Mouse (Mus musculus) liver, embryonic 13.5 days (tissue): ENCODE results near the gene Igdcc4. TPM values are rescaled to one million over a fixed set of nuclear protein-coding genes. Genes with fewer than 3 reads are reported as not detected.
A peak's percentile ranks its signal among the peaks of the same experiment; 100 is the strongest.

Experiments used
- ATAC-seq: fragments of 200-750 bp; cut with Nextera tagmentation; 2 replicates; pipeline ENCODE4 v1.8.0; 2017; ENCODE audit warnings: low read depth, mild to moderate bottlenecking, moderate number of reproducible peaks, moderate library complexity
- DNase-seq: peaks from one replicate; pipeline ENCODE4 v3.0.0; 2022
- H3K27ac ChIP-seq: fragments of 300-500 bp; sonication (generic); 2 replicates; pipeline ENCODE4 v1.5.1; 2015; ENCODE audit warnings: moderate library complexity, mild to moderate bottlenecking, inconsistent platforms
- H3K27me3 ChIP-seq: fragments of 300-500 bp; sonication (generic); 2 replicates; pipeline ENCODE4 v1.6.1; 2015; ENCODE audit warnings: mild to moderate bottlenecking, inconsistent platforms
- H3K36me3 ChIP-seq: fragments of 300-500 bp; sonication (generic); 2 replicates; pipeline ENCODE4 v1.6.1; 2015; ENCODE audit warnings: mild to moderate bottlenecking, inconsistent platforms
- H3K4me1 ChIP-seq: fragments of 300-500 bp; sonication (generic); replicated peaks from 2 replicates; pipeline ENCODE4 v1.6.1; 2015; ENCODE audit warnings: inconsistent platforms
- H3K4me2 ChIP-seq: fragments of 300-500 bp; sonication (generic); 2 replicates; pipeline ENCODE4 v1.6.1; 2015; ENCODE audit warnings: inconsistent platforms, mild to moderate bottlenecking, moderate library complexity
- H3K4me3 ChIP-seq: fragments of 300-500 bp; sonication (generic); replicated peaks from 2 replicates; pipeline ENCODE4 v1.5.1; 2015; ENCODE audit warnings: mild to moderate bottlenecking, inconsistent platforms
- H3K9ac ChIP-seq: fragments of 300-500 bp; sonication (generic); 2 replicates; pipeline ENCODE4 v1.6.1; 2015; ENCODE audit warnings: mild to moderate bottlenecking, inconsistent platforms
- H3K9me3 ChIP-seq: fragments of 300-500 bp; sonication (generic); replicated peaks from 2 replicates; pipeline ENCODE4 v1.6.1; 2016; ENCODE audit warnings: inconsistent platforms
- WGBS: fragments of 180-500 bp; shearing (Covaris S2); methylation state at CpG from one replicate; pipeline ENCODE4 v1.1.7; 2015; ENCODE audit not compliant: insufficient replicate concordance; 5-methylcytosine and 5-hydroxymethylcytosine counted together
- polyA plus RNA-seq: library from polyadenylated mRNA; unstranded; fragments of >200 nt; fragmentation: Nextera tagmentation; extraction: Ambion mirVana; gene quantifications from 2 replicates; pipeline ENCODE4 v1.2.1, GENCODE M21; 2015

The Igdcc4 gene
- polyA plus RNA-seq, 1 experiment from 2014 or later, result 3.8 TPM

DNA sequence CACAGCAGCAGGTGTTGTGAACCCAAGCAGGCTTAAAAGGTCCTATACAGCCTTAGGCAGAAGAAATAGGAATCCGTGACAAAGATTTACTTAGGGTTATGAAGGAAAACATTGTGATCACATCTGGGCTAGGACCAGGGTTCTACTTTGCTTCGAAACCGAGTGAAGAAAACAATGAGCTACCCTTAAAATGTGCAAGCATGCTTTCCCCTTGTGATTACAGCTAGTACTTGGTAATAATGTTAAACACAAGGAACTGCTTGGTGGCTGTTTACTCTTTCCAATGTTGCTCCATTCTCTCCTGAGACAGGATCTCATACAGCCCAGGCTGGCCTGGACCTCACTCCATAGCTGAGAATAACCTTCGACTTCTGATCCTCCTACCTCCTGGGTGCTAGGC, 59.9 kb downstream of the Igdcc4 start:
- ATAC-seq, result no peak
- H3K9me3 ChIP-seq, result no peaks in the 10 kb centered on the region
- H3K4me1 ChIP-seq, result peaks cover 3% of the 10 kb centered on the region; the same call in 1 of the 2 replicates
- no peak for DNase-seq
- H3K27me3 ChIP-seq, result peaks cover 95% of the 10 kb centered on the region
- 46% methylated on average over 4 of the region's 4 CpGs for WGBS
- no peaks in the 10 kb centered on the region for H3K36me3 ChIP-seq
- no peak overlapping the region for H3K27ac ChIP-seq
- H3K9ac ChIP-seq, result no peak overlapping the region
- H3K4me2 ChIP-seq, result no peak overlapping the region
- no peak overlapping the region for H3K4me3 ChIP-seq

- Histone ChIP-seq H3K9me3 (no peaks in the 10 kb centered on the region), H3K4me2 (no peak overlapping the region), H3K27me3 (peaks cover 89% of the 10 kb centered on the region), H3K36me3 (no peaks in the 10 kb centered on the region), H3K4me1 (peaks cover 3% of the 10 kb centered on the region; the same call in 1 of the 2 replicates), H3K27ac (no peak overlapping the region), H3K4me3 (no peak overlapping the region), H3K9ac (no peak overlapping the region)
- WGBS, result 16% methylated on average over 8 of the region's 8 CpGs
- ATAC-seq (no peak), DNase-seq (no peak)
Observed at GRCm38 (mm10) chr9:65161881-65162280, 60.6 kb downstream of the Igdcc4 start.

- Histone ChIP-seq H3K27ac (no peak overlapping the region), H3K4me3 (peak overlapping the region; percentile 39), H3K27me3 (peaks cover 81% of the 10 kb centered on the region), H3K4me2 (peak overlapping the region; percentile 51), H3K36me3 (no peaks in the 10 kb centered on the region), H3K9ac (no peak overlapping the region), H3K9me3 (no peaks in the 10 kb centered on the region), H3K4me1 (peaks cover 3% of the 10 kb centered on the region; the same call in 1 of the 2 replicates)
- ATAC-seq (no peak), DNase-seq (no peak)
- 2% methylated on average over 56 of the region's 69 CpGs for WGBS
Observed at GRCm38 (mm10) chr9:65162711-65163639, 61.7 kb downstream of the Igdcc4 start.

DNA sequence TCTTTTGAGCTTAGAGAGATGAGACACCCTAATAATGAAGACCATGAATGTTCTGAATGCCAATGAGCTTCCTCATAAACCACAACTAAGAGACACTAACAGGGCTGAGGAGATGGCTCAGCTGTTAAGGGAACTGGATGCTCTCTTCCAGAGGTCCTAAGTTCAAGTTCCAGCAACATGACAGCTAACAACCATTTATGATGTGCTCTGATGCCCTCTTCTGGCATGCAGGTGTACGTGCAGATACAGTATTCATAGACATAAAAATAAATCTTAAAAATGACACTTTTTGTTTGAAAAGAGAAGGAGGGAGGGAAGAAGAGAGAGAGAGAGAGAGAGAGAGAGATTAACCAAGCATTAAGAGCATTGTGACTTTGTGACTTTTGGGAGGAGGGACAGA, 63.6 kb downstream of the Igdcc4 start:
- no peaks in the 10 kb centered on the region for H3K36me3 ChIP-seq
- no peak overlapping the region for H3K9ac ChIP-seq
- no peak overlapping the region for H3K27ac ChIP-seq
- no peak overlapping the region for H3K4me3 ChIP-seq
- peaks cover 3% of the 10 kb centered on the region; the same call in 1 of the 2 replicates for H3K4me1 ChIP-seq
- no peak for ATAC-seq
- WGBS, result 12% methylated on average over 1 of the region's 1 CpGs
- no peak for DNase-seq
- H3K9me3 ChIP-seq, result no peaks in the 10 kb centered on the region
- H3K4me2 ChIP-seq, result no peak overlapping the region
- peaks cover 73% of the 10 kb centered on the region for H3K27me3 ChIP-seq

- H3K27ac ChIP-seq, result no peak overlapping the region
Observed at GRCm38 (mm10) chr9:65166386-65166785, 65.1 kb downstream of the Igdcc4 start.

GRCm38 (mm10) chr9:65168534-65168933, 67.2 kb downstream of the Igdcc4 start:
- H3K27ac ChIP-seq, result no peak overlapping the region
- H3K27me3 ChIP-seq, result peaks cover 44% of the 10 kb centered on the region
- WGBS, result 39% methylated on average over 6 of the region's 6 CpGs
- no peaks in the 10 kb centered on the region for H3K9me3 ChIP-seq
- DNase-seq (no peak), ATAC-seq (no peak)
- no peaks in the 10 kb centered on the region for H3K4me1 ChIP-seq
- H3K36me3 ChIP-seq, result no peaks in the 10 kb centered on the region
- H3K9ac ChIP-seq, result no peak overlapping the region
- no peak overlapping the region for H3K4me3 ChIP-seq
- no peak overlapping the region for H3K4me2 ChIP-seq

More at GRCm38 (mm10) chr9:65166386-65166785, 65.1 kb downstream of the Igdcc4 start:
- Histone ChIP-seq H3K27me3 (peaks cover 58% of the 10 kb centered on the region), H3K4me2 (no peak overlapping the region), H3K4me3 (no peak overlapping the region), H3K36me3 (no peaks in the 10 kb centered on the region), H3K9me3 (no peaks in the 10 kb centered on the region), H3K4me1 (peaks cover 3% of the 10 kb centered on the region; the same call in 1 of the 2 replicates), H3K9ac (no peak overlapping the region)
- WGBS, result 54% methylated on average over 9 of the region's 9 CpGs
- no peak for ATAC-seq
- no peak for DNase-seq

DNA sequence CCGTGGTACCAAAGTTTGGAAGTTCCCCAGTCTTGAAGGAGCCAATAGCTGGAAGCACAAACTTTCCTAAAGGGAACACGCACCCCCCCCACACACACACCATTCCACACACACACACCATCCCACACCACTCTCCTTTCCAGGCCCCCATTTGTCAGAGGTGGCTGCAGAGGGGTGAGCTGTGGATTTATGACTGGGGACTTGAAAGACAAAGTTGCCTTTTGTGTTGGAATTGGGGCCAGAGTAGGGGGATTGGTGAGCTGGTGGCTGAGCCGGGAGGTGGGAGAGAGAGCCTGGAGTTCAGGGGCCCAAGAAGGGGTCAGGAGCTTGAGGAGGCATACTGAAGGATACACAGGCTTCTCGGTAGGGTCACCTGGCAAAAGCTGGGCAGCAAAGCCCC, 67.7 kb downstream of the Igdcc4 start:
- H3K9ac ChIP-seq, result no peak overlapping the region
- no peaks in the 10 kb centered on the region for H3K36me3 ChIP-seq
- H3K4me1 ChIP-seq, result no peaks in the 10 kb centered on the region
- WGBS, result 64% methylated on average over 4 of the region's 4 CpGs
- no peak overlapping the region for H3K4me2 ChIP-seq
- no peak overlapping the region for H3K4me3 ChIP-seq
- ATAC-seq, result no peak
- DNase-seq, result no peak
- no peak overlapping the region for H3K27ac ChIP-seq
- H3K27me3 ChIP-seq, result peaks cover 43% of the 10 kb centered on the region
- H3K9me3 ChIP-seq, result no peaks in the 10 kb centered on the region

DNA sequence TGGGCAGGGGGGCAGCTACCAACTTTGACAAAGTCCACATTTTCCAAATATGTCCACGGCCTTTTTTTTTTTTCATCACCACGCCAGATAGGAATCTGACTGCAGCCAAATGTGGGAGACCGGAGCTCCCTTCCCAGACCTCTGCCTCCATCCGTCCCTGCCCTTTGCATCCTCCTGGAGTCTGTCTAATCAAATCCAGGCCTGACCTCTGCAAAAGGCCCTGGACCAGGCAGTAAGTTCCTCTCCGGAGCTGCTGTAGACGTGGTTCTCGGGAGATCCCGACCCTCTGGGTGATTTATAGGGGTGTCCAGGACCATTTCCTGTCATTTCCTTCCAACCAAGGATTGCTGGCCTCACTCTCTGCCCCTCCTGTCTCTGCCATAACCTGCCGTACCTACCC, 71.4 kb downstream of the Igdcc4 start:
- WGBS, result 53% methylated on average over 9 of the region's 9 CpGs
- DNase-seq, result no peak
- no peak overlapping the region for H3K4me2 ChIP-seq

GRCm38 (mm10) chr9:65175234-65175938, 74.1 kb downstream of the Igdcc4 start:
- no peak overlapping the region for H3K27ac ChIP-seq

More for the DNA sequence above, 71.4 kb downstream of the Igdcc4 start:
- Histone ChIP-seq H3K27ac (no peak overlapping the region), H3K4me3 (no peak overlapping the region), H3K9ac (no peak overlapping the region), H3K27me3 (peaks cover 37% of the 10 kb centered on the region), H3K4me1 (no peaks in the 10 kb centered on the region), H3K9me3 (no peaks in the 10 kb centered on the region), H3K36me3 (no peaks in the 10 kb centered on the region)
- no peak for ATAC-seq

DNA sequence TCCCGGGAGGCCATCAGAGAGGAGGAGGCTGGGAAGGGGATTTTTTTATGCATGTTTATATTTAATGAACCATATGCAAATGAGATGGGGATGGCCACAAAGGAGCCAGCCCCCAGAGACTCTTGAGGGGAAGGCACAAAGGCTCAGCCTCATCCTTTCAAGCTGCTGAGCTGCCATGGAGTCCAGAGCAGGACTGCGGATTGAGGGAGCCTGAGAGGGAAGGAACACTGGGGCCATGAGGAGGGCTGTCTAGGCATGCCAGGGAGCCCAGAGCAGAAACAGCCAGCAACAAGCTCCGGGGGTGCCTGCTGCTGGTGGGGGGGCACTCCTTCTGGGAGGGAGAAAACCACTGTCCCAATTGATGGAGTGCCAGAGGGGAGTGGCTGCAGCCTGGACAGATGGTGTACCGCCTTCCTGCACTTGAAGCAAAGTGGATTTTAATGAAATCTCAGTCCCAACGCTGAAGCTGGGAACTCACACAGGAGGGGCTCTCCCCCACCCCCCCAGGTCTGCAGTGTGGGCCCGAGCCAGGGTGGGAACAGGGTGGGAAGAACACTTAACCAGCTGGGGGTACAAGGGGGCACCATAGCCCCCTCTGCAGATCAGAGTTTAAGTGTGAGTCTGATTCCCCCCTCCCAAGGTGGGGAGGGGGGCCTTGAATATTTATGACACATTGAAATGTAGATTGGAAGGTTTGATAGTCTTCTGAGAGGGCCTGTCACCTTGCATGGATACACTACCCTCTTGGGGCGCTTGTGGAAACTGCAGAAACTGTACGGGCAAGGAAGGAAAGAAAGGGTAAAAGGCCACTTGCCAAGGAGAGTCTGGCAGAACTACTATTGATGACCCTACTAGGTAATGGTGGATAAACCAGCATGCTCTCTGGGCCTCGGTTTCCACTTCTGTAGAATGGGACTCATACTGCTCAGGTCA, 74.9 kb downstream of the Igdcc4 start:
- Histone ChIP-seq H3K36me3 (no peaks in the 10 kb centered on the region), H3K4me2 (no peak overlapping the region), H3K9me3 (no peaks in the 10 kb centered on the region), H3K4me1 (peaks cover 10% of the 10 kb centered on the region; the same call in 1 of the 2 replicates), H3K27me3 (peaks cover 64% of the 10 kb centered on the region), H3K4me3 (no peak overlapping the region), H3K9ac (no peak overlapping the region), H3K27ac (no peak overlapping the region)
- DNase-seq, result no peak
- WGBS, result 38% methylated on average over 9 of the region's 9 CpGs
- ATAC-seq, result no peak

More at GRCm38 (mm10) chr9:65175234-65175938, 74.1 kb downstream of the Igdcc4 start:
- ATAC-seq (no peak), DNase-seq (no peak)
- Histone ChIP-seq H3K4me2 (no peak overlapping the region), H3K4me1 (peaks cover 6% of the 10 kb centered on the region; the same call in 1 of the 2 replicates), H3K4me3 (no peak overlapping the region), H3K27me3 (peaks cover 58% of the 10 kb centered on the region), H3K36me3 (no peaks in the 10 kb centered on the region), H3K9me3 (no peaks in the 10 kb centered on the region), H3K9ac (no peak overlapping the region)
- 36% methylated on average over 5 of the region's 5 CpGs for WGBS
